Mouse (Mus musculus) naive thymus-derived CD4-positive, alpha-beta T cell, adult 2 months (primary cell): ENCODE measurements around the gene Gtsf2.
A peak's percentile ranks its signal among the peaks of the same experiment; 100 is the strongest.
"Not testable (repeated sequence)": the region's sequence is repeated elsewhere in the genome, so short reads cannot be mapped to it uniquely, and the experiment has no call there.

Experiments used
- DNase-seq: peaks from one replicate; pipeline ENCODE4 v3.0.0-alpha.2; 2011; ENCODE audit warnings: low read depth

Gtsf2 gene

GRCm38 (mm10) chr15:103448369-103448768 lies at the start of gene Gtsf2:
Gtsf2 (minus strand) TSS chr15:103448469.
- no peak for DNase-seq

GRCm38 (mm10) chr15:103496204-103497140 lies 48.2 kb upstream of the Gtsf2 start:
- no peak for DNase-seq

GRCm38 (mm10) chr15:103488336-103488735 lies 40.1 kb upstream of the Gtsf2 start:
- no peak for DNase-seq

- DNase-seq: no peak
Measured at GRCm38 (mm10) chr15:103486658-103487057, 38.4 kb upstream of the Gtsf2 start.

GRCm38 (mm10) chr15:103485106-103485505 lies 36.8 kb upstream of the Gtsf2 start:
- no peak for DNase-seq

- no peak for DNase-seq
Measured at GRCm38 (mm10) chr15:103484490-103484889, 36.2 kb upstream of the Gtsf2 start.

GRCm38 (mm10) chr15:103482488-103482887 lies 34.2 kb upstream of the Gtsf2 start:
- no peak for DNase-seq

GRCm38 (mm10) chr15:103480129-103480528 lies 31.9 kb upstream of the Gtsf2 start:
- no peak for DNase-seq

GRCm38 (mm10) chr15:103479080-103479606 lies 30.9 kb upstream of the Gtsf2 start:
- no peak for DNase-seq

GRCm38 (mm10) chr15:103473769-103474168 lies 25.5 kb upstream of the Gtsf2 start:
- no peak for DNase-seq

GRCm38 (mm10) chr15:103473182-103473581 lies 24.9 kb upstream of the Gtsf2 start:
- DNase-seq: no peak

GRCm38 (mm10) chr15:103472265-103472664 lies 24.0 kb upstream of the Gtsf2 start:
- DNase-seq: no peak

GRCm38 (mm10) chr15:103471488-103472194 lies 23.4 kb upstream of the Gtsf2 start:
- DNase-seq: no peak

GRCm38 (mm10) chr15:103462539-103463261 lies 14.4 kb upstream of the Gtsf2 start:
- DNase-seq: no peak

- peak; percentile 42 for DNase-seq
Measured at GRCm38 (mm10) chr15:103454449-103454848, 6.2 kb upstream of the Gtsf2 start.

- peak; percentile 89 for DNase-seq
Measured at GRCm38 (mm10) chr15:103453551-103454218, 5.4 kb upstream of the Gtsf2 start, which contains the start of gene Nckap1l. Nckap1l (plus strand) TSS chr15:103453794.

- not testable (repeated sequence) for DNase-seq
Measured at GRCm38 (mm10) chr15:103445966-103446365, 2.3 kb downstream of the Gtsf2 start.

GRCm38 (mm10) chr15:103430241-103430640 lies 18.0 kb downstream of the Gtsf2 start, which contains the start of gene Gtsf1:
Gtsf1 (minus strand) TSS chr15:103430470.
- no peak for DNase-seq

GRCm38 (mm10) chr15:103427017-103427416 lies 21.3 kb downstream of the Gtsf2 start:
- no peak for DNase-seq

GRCm38 (mm10) chr15:103405586-103405985 lies 42.7 kb downstream of the Gtsf2 start:
- DNase-seq: not testable (repeated sequence)

GRCm38 (mm10) chr15:103401361-103401760 lies 46.9 kb downstream of the Gtsf2 start:
- DNase-seq: no peak
